9 mouse cellular contexts compared by ENCODE assay signal in genomic region chr10:39172540-39172931, GRCm38 (mm10). TPM values are rescaled to one million over a fixed set of nuclear protein-coding genes. Genes with fewer than 3 reads are reported as not detected.
DNase-seq lines count a peak whose midpoint lies in the region; ATAC-seq and TF ChIP-seq lines count a peak whose summit lies in the region.
"Had no signal": no experiment of that assay in that cellular context is flagged by ENCODE, and none has a peak within 500 bp of the region (broad histone marks: within the 10 kb centered on the region; RNA-seq: fewer than 3 reads in every experiment).

No protein-coding gene starts in this region.

- DNase-seq in gastrocnemius, adult 2 months, result no peak
- DNase-seq in gastrocnemius, postnatal 4 days (ENCODE audit: low spot score in 2 of 2), result no peak
- no peak for DNase-seq in embryonic facial prominence, embryonic 10.5 days (ENCODE audit: low spot score)
- DNase-seq in heart, postnatal 0 days (ENCODE audit: low spot score), result no peak
- no peak for DNase-seq in liver, embryonic 13.5 days
- no peak for DNase-seq in ovary, postnatal 36 days (ENCODE audit: low spot score)
- no peak for DNase-seq in left cerebral cortex, adult 8-10 months (ENCODE audit: low spot score in 2 of 2)
- DNase-seq in thymus, postnatal 4 days, result no peak

- no peaks in the 10 kb centered on the region for H3K9me3 ChIP-seq in embryonic facial prominence, embryonic 10.5 days
- H3K9me3 ChIP-seq in heart, postnatal 0 days (replicated peaks; ENCODE audit: control insufficient read depth, low read length), result no peaks in the 10 kb centered on the region
- H3K9me3 ChIP-seq in liver, embryonic 13.5 days (replicated peaks), result no peaks in the 10 kb centered on the region

- peak overlapping the region; percentile 86 for H3K27ac ChIP-seq in gastrocnemius, adult 2 months
- peak overlapping the region; percentile 83 for H3K27ac ChIP-seq in embryonic facial prominence, embryonic 10.5 days (replicated peaks)
- H3K27ac ChIP-seq in heart, postnatal 0 days (ENCODE audit: low read depth), result peak overlapping the region; percentile 65
- no peak overlapping the region; the same call in 1 of the 2 replicates for H3K27ac ChIP-seq in liver, embryonic 13.5 days

- H3K4me1 ChIP-seq in embryonic facial prominence, embryonic 10.5 days, result peaks cover 58% of the 10 kb centered on the region
- 0 out of 2 replicates have a peak, but pooled peaks cover 3% of the 10 kb centered on the region for H3K4me1 ChIP-seq in heart, postnatal 0 days (ENCODE audit: control insufficient read depth, insufficient read depth)
- H3K4me1 ChIP-seq in liver, embryonic 13.5 days (replicated peaks), result peaks cover 37% of the 10 kb centered on the region

- peak overlapping the region; percentile 81 for H3K4me3 ChIP-seq in gastrocnemius, adult 2 months
- H3K4me3 ChIP-seq in embryonic facial prominence, embryonic 10.5 days, result peak overlapping the region; percentile 56; the same call in 1 of the 2 replicates
- H3K4me3 ChIP-seq in heart, postnatal 0 days (ENCODE audit: low read depth, low read length), result peak overlapping the region; percentile 7; the same call in 1 of the 2 replicates
- H3K4me3 ChIP-seq in liver, embryonic 13.5 days (replicated peaks), result no peak overlapping the region

- 73% methylated on average over 6 of the region's 6 CpGs for WGBS in embryonic facial prominence, embryonic 10.5 days
- WGBS in heart, postnatal 0 days, result 57% methylated on average over 6 of the region's 6 CpGs
- WGBS in liver, embryonic 13.5 days (ENCODE audit: insufficient replicate concordance), result 54% methylated on average over 6 of the region's 6 CpGs

- intact Hi-C loops in gastrocnemius, adult 2 months (cut with DNase I), result no loop called here

- no peak for ATAC-seq in heart, postnatal 0 days (ENCODE audit: insufficient read depth, low read depth)
- no peak for ATAC-seq in liver, embryonic 13.5 days (ENCODE audit: low read depth)

- no peak for TF ChIP-seq EP300 in heart, postnatal 0 days (IDR thresholded peaks at IDR 0.05; ENCODE audit: low read depth)

- peaks cover 4% of the 10 kb centered on the region for H3K27me3 ChIP-seq in embryonic facial prominence, embryonic 10.5 days (replicated peaks; ENCODE audit: low read depth, poor library complexity, severe bottlenecking)
- H3K27me3 ChIP-seq in heart, postnatal 0 days (ENCODE audit: control insufficient read depth, insufficient read depth, low read length), result no peaks in the 10 kb centered on the region
- peaks cover 13% of the 10 kb centered on the region; the same call in 1 of the 2 replicates for H3K27me3 ChIP-seq in liver, embryonic 13.5 days

- H3K36me3 ChIP-seq in embryonic facial prominence, embryonic 10.5 days (replicated peaks), result no peaks in the 10 kb centered on the region
- no peaks in the 10 kb centered on the region for H3K36me3 ChIP-seq in heart, postnatal 0 days (replicated peaks; ENCODE audit: control insufficient read depth, insufficient read depth, low read length)
- H3K36me3 ChIP-seq in liver, embryonic 13.5 days, result no peaks in the 10 kb centered on the region

- no peak overlapping the region for H3K9ac ChIP-seq in heart, postnatal 0 days (replicated peaks; ENCODE audit: low read depth, low read length)
- H3K9ac ChIP-seq in liver, embryonic 13.5 days, result no peak overlapping the region

- peak overlapping the region; percentile 94 for H3K4me2 ChIP-seq in heart, postnatal 0 days (ENCODE audit: low read depth, low read length)
- peak overlapping the region; percentile 38 for H3K4me2 ChIP-seq in liver, embryonic 13.5 days

- TF ChIP-seq CTCF in gastrocnemius, adult 2 months (IDR thresholded peaks at IDR 0.05), result no peak
- TF ChIP-seq CTCF in heart, postnatal 0 days (IDR thresholded peaks at IDR 0.05; ENCODE audit: low read depth), result no peak

RNA-seq across cellular contexts. Expression of gene Ccn6, which starts 8.9 kb away (rescaled TPM):
- total RNA-seq in gastrocnemius, adult 2 months (2021), result not detected
- under 1 TPM; 0.31 to 0.32 TPM for total RNA-seq in gastrocnemius, postnatal 4 days (2021)
- 0.24 and 0.36 TPM in 2 replicates for polyA plus RNA-seq in embryonic facial prominence, embryonic 10.5 days (2016; fragmentation: Nextera tagmentation; extraction: Ambion mirVana)
- not detected in 2 replicates for total RNA-seq in heart, postnatal 0 days (2014; rRNA removed; ENCODE audit: low replicate concordance)
- not detected in 2 replicates for polyA plus RNA-seq in heart, postnatal 0 days (2015; fragmentation: Nextera tagmentation; extraction: Ambion mirVana)
- polyA plus RNA-seq in liver, embryonic 13.5 days (2015; fragmentation: Nextera tagmentation; extraction: Ambion mirVana), result 0.13 TPM in 1 of 2 replicates, not detected in the other
- under 1 TPM in 3 of 4 experiments, not detected in 1; 0.35 to 0.59 (median 0.55) TPM for total RNA-seq in left cerebral cortex, adult 8-10 months (2022)
- polyA plus RNA-seq: activated CD4-positive, CD25-positive, alpha-beta regulatory T cell, adult 4 months had no signal

RNA-seq across cellular contexts. Expression of gene Tube1, which starts 38.8 kb away (rescaled TPM):
- total RNA-seq in gastrocnemius, adult 2 months (2021), result under 1 TPM; 0.50 to 0.77 TPM
- total RNA-seq in gastrocnemius, postnatal 4 days (2021), result 1 to 10 TPM; 4.1 to 4.4 TPM
- 24.7 and 25.5 TPM in 2 replicates for polyA plus RNA-seq in embryonic facial prominence, embryonic 10.5 days (2016; fragmentation: Nextera tagmentation; extraction: Ambion mirVana)
- 1.7 and 2.0 TPM in 2 replicates for total RNA-seq in heart, postnatal 0 days (2014; rRNA removed; ENCODE audit: low replicate concordance)
- 1.6 and 1.9 TPM in 2 replicates for polyA plus RNA-seq in heart, postnatal 0 days (2015; fragmentation: Nextera tagmentation; extraction: Ambion mirVana)
- 5.9 and 7.6 TPM in 2 replicates for polyA plus RNA-seq in liver, embryonic 13.5 days (2015; fragmentation: Nextera tagmentation; extraction: Ambion mirVana)
- 1 to 10 TPM; 2.1 to 2.9 (median 2.2) TPM for total RNA-seq in left cerebral cortex, adult 8-10 months (2022)

RNA-seq across cellular contexts. Expression of gene Fam229b, which starts 38.8 kb away (rescaled TPM):
- 1 to 10 TPM; 4.4 to 4.9 TPM for total RNA-seq in gastrocnemius, adult 2 months (2021)
- 1 to 10 TPM; 3.2 to 4.8 TPM for total RNA-seq in gastrocnemius, postnatal 4 days (2021)
- 10.8 and 12.2 TPM in 2 replicates for polyA plus RNA-seq in embryonic facial prominence, embryonic 10.5 days (2016; fragmentation: Nextera tagmentation; extraction: Ambion mirVana)
- 0.35 and 5.2 TPM in 2 replicates for total RNA-seq in heart, postnatal 0 days (2014; rRNA removed; ENCODE audit: low replicate concordance)
- polyA plus RNA-seq in heart, postnatal 0 days (2015; fragmentation: Nextera tagmentation; extraction: Ambion mirVana), result 14.8 and 15.1 TPM in 2 replicates
- 1.2 and 1.3 TPM in 2 replicates for polyA plus RNA-seq in liver, embryonic 13.5 days (2015; fragmentation: Nextera tagmentation; extraction: Ambion mirVana)
- 10 to 100 TPM; 12.8 to 16.9 (median 15.3) TPM for total RNA-seq in left cerebral cortex, adult 8-10 months (2022)
